Mouse (Mus musculus): ENCODE measurements at regions not wholly inside any gene's neighbourhood (a gene's known extent, or its start where the extent isn't known, plus 50 kb on each side); places are given as distances from the start of the nearest gene placed in this dataset.
A peak's percentile ranks its signal among the peaks of the same experiment; 100 is the strongest.

GRCm38 (mm10) chr8:12137496-12137895 lies 141.1 kb upstream of the A230072I06Rik start:
- H3K4me3 ChIP-seq (ENCODE audit: low read depth, low read length) = no peak overlapping the region
- ATAC-seq (replicated peaks; ENCODE audit: insufficient number of reproducible peaks, low FRiP score, low TSS enrichment, low read depth) = no peak
- no peak overlapping the region for H3K27ac ChIP-seq (replicated peaks; ENCODE audit: low read depth, low read length)
- H3K27me3 ChIP-seq (ENCODE audit: control insufficient read depth, insufficient read depth, low read length) = no peaks in the 10 kb centered on the region; the same call in 1 of the 2 replicates
- H3K4me1 ChIP-seq (ENCODE audit: control insufficient read depth, insufficient read depth, low read length) = no peaks in the 10 kb centered on the region
- H3K9me3 ChIP-seq (replicated peaks; ENCODE audit: control insufficient read depth, low read length) = no peaks in the 10 kb centered on the region
- DNase-seq (ENCODE audit: low spot score) = no peak
- no peak overlapping the region for H3K4me2 ChIP-seq (ENCODE audit: low read depth, low read length)
- WGBS = 16% methylated on average over 3 of the region's 3 CpGs
- H3K9ac ChIP-seq (replicated peaks; ENCODE audit: low read length) = no peak overlapping the region
- H3K36me3 ChIP-seq (replicated peaks; ENCODE audit: control insufficient read depth, insufficient read depth, low read depth, low read length) = no peaks in the 10 kb centered on the region

GRCm38 (mm10) chr8:12137913-12138312 lies 140.7 kb upstream of the A230072I06Rik start:
- no peak overlapping the region for H3K4me2 ChIP-seq (ENCODE audit: low read depth, low read length)
- H3K27me3 ChIP-seq (ENCODE audit: control insufficient read depth, insufficient read depth, low read length) = no peaks in the 10 kb centered on the region; the same call in 1 of the 2 replicates
- H3K9ac ChIP-seq (replicated peaks; ENCODE audit: low read length) = no peak overlapping the region
- H3K4me1 ChIP-seq (ENCODE audit: control insufficient read depth, insufficient read depth, low read length) = no peaks in the 10 kb centered on the region
- no peaks in the 10 kb centered on the region for H3K36me3 ChIP-seq (replicated peaks; ENCODE audit: control insufficient read depth, insufficient read depth, low read depth, low read length)
- no peak for DNase-seq (ENCODE audit: low spot score)
- 60% methylated on average over 8 of the region's 8 CpGs for WGBS
- no peak for ATAC-seq (replicated peaks; ENCODE audit: insufficient number of reproducible peaks, low FRiP score, low TSS enrichment, low read depth)
- H3K27ac ChIP-seq (replicated peaks; ENCODE audit: low read depth, low read length) = no peak overlapping the region
- H3K9me3 ChIP-seq (replicated peaks; ENCODE audit: control insufficient read depth, low read length) = no peaks in the 10 kb centered on the region
- H3K4me3 ChIP-seq (ENCODE audit: low read depth, low read length) = no peak overlapping the region

DNA sequence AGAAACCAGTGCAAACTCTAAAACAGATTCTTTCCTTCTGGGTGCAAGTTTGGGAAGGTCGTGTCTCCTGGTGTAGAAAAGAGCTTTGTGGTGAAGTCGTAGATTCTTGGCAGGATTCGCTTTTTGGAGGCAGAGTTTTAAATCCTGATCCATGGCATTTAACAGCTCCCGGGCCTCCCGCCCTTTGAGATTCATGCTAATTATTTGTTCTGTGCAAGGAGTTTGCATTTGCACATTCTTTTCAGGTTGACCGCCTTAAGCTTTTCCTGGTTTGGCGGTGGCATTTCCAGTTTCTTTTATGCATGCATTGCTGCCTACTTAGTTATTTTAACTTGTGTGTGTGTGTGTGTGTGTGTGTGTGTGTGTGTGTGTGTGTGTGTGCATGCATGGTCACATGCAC lies 126.9 kb upstream of the A230072I06Rik start:
- WGBS = 52% methylated on average over 7 of the region's 7 CpGs
- Histone ChIP-seq H3K4me2 (ENCODE audit: low read depth, low read length) (no peak overlapping the region), H3K36me3 (replicated peaks; ENCODE audit: control insufficient read depth, insufficient read depth, low read depth, low read length) (no peaks in the 10 kb centered on the region), H3K9me3 (replicated peaks; ENCODE audit: control insufficient read depth, low read length) (no peaks in the 10 kb centered on the region), H3K27ac (replicated peaks; ENCODE audit: low read depth, low read length) (no peak overlapping the region), H3K4me3 (ENCODE audit: low read depth, low read length) (no peak overlapping the region), H3K4me1 (ENCODE audit: control insufficient read depth, insufficient read depth, low read length) (no peaks in the 10 kb centered on the region), H3K27me3 (ENCODE audit: control insufficient read depth, insufficient read depth, low read length) (no peaks in the 10 kb centered on the region), H3K9ac (replicated peaks; ENCODE audit: low read length) (no peak overlapping the region)
- no peak for DNase-seq (ENCODE audit: low spot score)
- ATAC-seq (replicated peaks; ENCODE audit: insufficient number of reproducible peaks, low FRiP score, low TSS enrichment, low read depth) = no peak

- Histone ChIP-seq H3K4me1 (ENCODE audit: control insufficient read depth, insufficient read depth, low read length) (no peaks in the 10 kb centered on the region), H3K27ac (replicated peaks; ENCODE audit: low read depth, low read length) (no peak overlapping the region), H3K27me3 (ENCODE audit: control insufficient read depth, insufficient read depth, low read length) (no peaks in the 10 kb centered on the region), H3K4me3 (ENCODE audit: low read depth, low read length) (no peak overlapping the region), H3K4me2 (ENCODE audit: low read depth, low read length) (no peak overlapping the region), H3K36me3 (replicated peaks; ENCODE audit: control insufficient read depth, insufficient read depth, low read depth, low read length) (no peaks in the 10 kb centered on the region), H3K9me3 (replicated peaks; ENCODE audit: control insufficient read depth, low read length) (no peaks in the 10 kb centered on the region), H3K9ac (replicated peaks; ENCODE audit: low read length) (no peak overlapping the region)
- DNase-seq (ENCODE audit: low spot score) (no peak), ATAC-seq (replicated peaks; ENCODE audit: insufficient number of reproducible peaks, low FRiP score, low TSS enrichment, low read depth) (no peak)
- 78% methylated on average over 9 of the region's 9 CpGs for WGBS
These were observed 125.8 kb upstream of the A230072I06Rik start for GRCm38 (mm10) chr8:12152825-12153224.

DNA sequence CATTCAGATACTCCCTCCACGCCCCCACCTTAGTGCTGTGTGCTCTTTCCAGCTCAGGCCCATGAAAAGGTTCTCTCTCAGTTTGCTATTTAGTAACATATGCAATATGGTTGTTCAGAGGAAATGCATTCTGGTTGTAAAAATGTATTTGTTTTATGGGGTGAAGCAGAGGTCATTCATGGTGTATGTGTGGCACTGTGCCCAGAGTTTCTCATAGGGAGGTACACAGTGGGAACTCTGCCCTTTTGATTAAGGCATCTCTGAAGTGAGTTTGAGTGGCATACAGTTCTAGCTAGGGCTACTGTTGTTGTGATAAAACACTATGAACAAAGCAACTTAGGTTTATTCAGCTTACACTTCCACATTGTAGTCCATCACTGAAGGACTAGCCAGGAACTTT lies 121.7 kb upstream of the A230072I06Rik start:
- Histone ChIP-seq H3K9ac (replicated peaks; ENCODE audit: low read length) (no peak overlapping the region), H3K4me1 (ENCODE audit: control insufficient read depth, insufficient read depth, low read length) (no peaks in the 10 kb centered on the region), H3K36me3 (replicated peaks; ENCODE audit: control insufficient read depth, insufficient read depth, low read depth, low read length) (no peaks in the 10 kb centered on the region), H3K9me3 (replicated peaks; ENCODE audit: control insufficient read depth, low read length) (no peaks in the 10 kb centered on the region), H3K4me2 (ENCODE audit: low read depth, low read length) (no peak overlapping the region), H3K27ac (replicated peaks; ENCODE audit: low read depth, low read length) (no peak overlapping the region), H3K4me3 (ENCODE audit: low read depth, low read length) (no peak overlapping the region), H3K27me3 (ENCODE audit: control insufficient read depth, insufficient read depth, low read length) (no peaks in the 10 kb centered on the region)
- no peak for DNase-seq (ENCODE audit: low spot score)
- no peak for ATAC-seq (replicated peaks; ENCODE audit: insufficient number of reproducible peaks, low FRiP score, low TSS enrichment, low read depth)
- 83% methylated on average over 1 of the region's 1 CpGs for WGBS

DNA sequence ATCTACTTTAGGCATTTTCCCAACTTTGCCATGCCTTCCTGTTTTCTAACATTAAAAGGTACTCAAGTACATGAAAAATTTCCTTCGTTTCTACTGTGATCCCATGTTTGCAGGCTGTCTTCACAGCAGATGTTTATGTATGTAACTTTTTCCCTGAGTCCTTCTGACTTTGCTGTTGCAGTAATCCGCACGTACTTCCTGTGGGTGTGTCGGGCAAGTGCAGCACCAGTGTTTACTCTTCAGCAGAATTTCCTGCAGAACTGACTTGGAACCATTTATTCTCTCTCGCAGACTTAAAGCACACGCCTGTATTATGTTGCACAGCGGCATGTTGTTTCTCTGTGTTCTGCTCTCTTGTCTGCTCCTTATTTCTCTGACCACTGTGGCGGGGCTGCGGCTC lies 120.4 kb upstream of the A230072I06Rik start:
- H3K4me1 ChIP-seq (ENCODE audit: control insufficient read depth, insufficient read depth, low read length) = no peaks in the 10 kb centered on the region
- no peak overlapping the region for H3K4me2 ChIP-seq (ENCODE audit: low read depth, low read length)
- no peak overlapping the region for H3K4me3 ChIP-seq (ENCODE audit: low read depth, low read length)
- no peaks in the 10 kb centered on the region for H3K27me3 ChIP-seq (ENCODE audit: control insufficient read depth, insufficient read depth, low read length)
- WGBS = 82% methylated on average over 9 of the region's 9 CpGs
- H3K9me3 ChIP-seq (replicated peaks; ENCODE audit: control insufficient read depth, low read length) = no peaks in the 10 kb centered on the region
- no peak overlapping the region for H3K27ac ChIP-seq (replicated peaks; ENCODE audit: low read depth, low read length)
- DNase-seq (ENCODE audit: low spot score) (no peak), ATAC-seq (replicated peaks; ENCODE audit: insufficient number of reproducible peaks, low FRiP score, low TSS enrichment, low read depth) (no peak)
- no peak overlapping the region for H3K9ac ChIP-seq (replicated peaks; ENCODE audit: low read length)
- H3K36me3 ChIP-seq (replicated peaks; ENCODE audit: control insufficient read depth, insufficient read depth, low read depth, low read length) = no peaks in the 10 kb centered on the region

DNA sequence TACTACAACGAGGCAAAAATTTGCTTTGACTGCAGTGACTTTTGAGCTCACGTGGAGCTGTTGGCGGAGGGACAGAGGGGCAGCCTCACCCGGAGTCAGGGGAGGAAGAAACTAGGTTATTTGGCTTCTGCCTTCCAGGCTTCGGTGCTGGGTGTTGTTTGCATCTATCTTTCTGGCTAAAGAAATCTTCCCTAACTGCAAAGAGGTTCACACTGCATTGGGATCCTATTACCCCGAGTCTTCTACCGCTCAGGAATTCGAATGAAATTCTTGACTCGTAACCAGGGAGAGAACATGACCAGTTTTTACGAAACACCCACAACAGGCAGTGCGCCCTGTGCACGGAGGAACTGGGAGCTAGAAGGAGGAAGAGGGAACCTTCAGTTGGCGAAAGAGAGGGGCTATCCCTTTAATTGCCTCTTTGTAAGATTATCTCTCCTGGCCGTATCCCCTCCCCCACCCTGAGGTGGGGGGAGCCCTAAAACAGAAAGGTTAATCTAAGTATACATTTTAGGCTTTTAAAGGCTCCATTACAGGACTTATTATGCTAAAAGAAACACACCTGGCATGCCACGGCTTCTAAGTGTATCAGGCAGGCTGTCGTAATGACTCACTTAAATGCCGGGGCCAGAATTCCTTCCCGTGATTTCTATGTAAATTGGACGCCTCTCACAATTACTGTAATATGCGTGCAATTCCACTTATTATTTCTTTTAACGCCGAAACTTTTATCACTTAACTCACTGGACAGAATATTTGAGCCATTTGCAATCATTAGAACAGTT lies 115.5 kb upstream of the A230072I06Rik start:
- 15% methylated on average over 22 of the region's 22 CpGs for WGBS
- DNase-seq (ENCODE audit: low spot score) (peak; percentile 44), ATAC-seq (replicated peaks; ENCODE audit: insufficient number of reproducible peaks, low FRiP score, low TSS enrichment, low read depth) (no peak)
- H3K4me2 ChIP-seq (ENCODE audit: low read depth, low read length) = peak overlapping the region; percentile 37
- no peaks in the 10 kb centered on the region for H3K9me3 ChIP-seq (replicated peaks; ENCODE audit: control insufficient read depth, low read length)
- H3K36me3 ChIP-seq (replicated peaks; ENCODE audit: control insufficient read depth, insufficient read depth, low read depth, low read length) = no peaks in the 10 kb centered on the region
- H3K4me1 ChIP-seq (ENCODE audit: control insufficient read depth, insufficient read depth, low read length) = no peaks in the 10 kb centered on the region
- no peaks in the 10 kb centered on the region for H3K27me3 ChIP-seq (ENCODE audit: control insufficient read depth, insufficient read depth, low read length)
- no peak overlapping the region for H3K9ac ChIP-seq (replicated peaks; ENCODE audit: low read length)
- no peak overlapping the region for H3K4me3 ChIP-seq (ENCODE audit: low read depth, low read length)
- no peak overlapping the region for H3K27ac ChIP-seq (replicated peaks; ENCODE audit: low read depth, low read length)

GRCm38 (mm10) chr8:12165487-12166152 lies 113.0 kb upstream of the A230072I06Rik start:
- Histone ChIP-seq H3K4me2 (ENCODE audit: low read depth, low read length) (no peak overlapping the region), H3K27ac (replicated peaks; ENCODE audit: low read depth, low read length) (no peak overlapping the region), H3K27me3 (ENCODE audit: control insufficient read depth, insufficient read depth, low read length) (no peaks in the 10 kb centered on the region)

More at GRCm38 (mm10) chr8:12165487-12166152, 113.0 kb upstream of the A230072I06Rik start:
- 65% methylated on average over 23 of the region's 23 CpGs for WGBS
- Histone ChIP-seq H3K9ac (replicated peaks; ENCODE audit: low read length) (no peak overlapping the region), H3K9me3 (replicated peaks; ENCODE audit: control insufficient read depth, low read length) (no peaks in the 10 kb centered on the region), H3K4me3 (ENCODE audit: low read depth, low read length) (no peak overlapping the region), H3K36me3 (replicated peaks; ENCODE audit: control insufficient read depth, insufficient read depth, low read depth, low read length) (no peaks in the 10 kb centered on the region), H3K4me1 (ENCODE audit: control insufficient read depth, insufficient read depth, low read length) (no peaks in the 10 kb centered on the region)
- DNase-seq (ENCODE audit: low spot score) (peak; percentile 34), ATAC-seq (replicated peaks; ENCODE audit: insufficient number of reproducible peaks, low FRiP score, low TSS enrichment, low read depth) (no peak)
